Mouse (Mus musculus) leukemia stem cell, adult 10-12 weeks (primary cell): Measurements from ENCODE around the gene Ltbp1. TPM values are rescaled to one million over a fixed set of nuclear protein-coding genes. Genes with fewer than 3 reads are reported as not detected.

ENCODE experiments used
- polyA plus RNA-seq: library from polyadenylated mRNA; stranded (reverse); fragments of >175 nt; gene quantifications from 2 replicates; pipeline ENCODE4 v1.2.3, GENCODE M21; 2012; ENCODE audit warnings: low replicate concordance

Ltbp1 gene
- polyA plus RNA-seq = 2.2 and 2.6 TPM in 2 replicates

DNA sequence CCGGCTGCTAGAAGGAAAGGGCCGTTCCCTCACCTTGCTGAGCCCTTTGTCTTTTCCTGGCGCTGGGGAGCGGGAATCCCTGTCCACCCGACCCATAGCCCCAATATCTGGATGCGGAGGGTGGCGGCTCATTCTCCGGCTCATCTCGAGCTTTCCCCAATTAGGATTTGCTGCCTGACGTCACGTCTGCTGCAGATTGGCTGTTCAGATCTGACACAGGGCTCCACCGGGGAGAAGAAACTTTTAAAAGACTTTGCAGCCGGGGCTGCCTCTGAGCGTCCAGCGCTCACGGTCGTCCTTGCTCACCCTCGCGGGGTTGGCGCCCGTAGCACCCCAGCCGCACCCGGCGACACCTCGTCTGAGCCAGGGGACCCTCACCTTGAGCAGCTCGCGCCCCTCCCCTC lies at the start of gene Ltbp1:
TSS of gene Ltbp1 (plus strand) at position 288 of the 404 bp plus-strand sequence.

DNA sequence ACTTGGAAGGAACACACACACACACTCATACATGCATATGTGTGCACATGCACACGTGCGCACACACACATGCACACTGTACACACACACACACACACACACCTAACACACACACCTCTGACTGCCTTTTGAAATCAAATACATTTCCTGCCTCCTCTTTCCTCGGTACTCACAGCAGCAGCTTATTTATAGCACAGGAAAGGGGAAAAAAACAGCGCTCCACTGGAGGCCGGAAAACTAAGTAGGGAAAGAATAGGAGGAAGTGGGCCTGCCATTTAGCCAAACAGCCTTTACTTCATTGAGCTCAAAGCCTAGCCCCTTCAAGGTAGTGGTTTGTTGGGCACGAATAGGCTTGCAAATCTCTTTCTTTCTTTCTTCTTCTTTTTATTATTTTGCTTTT lies 430.2 kb downstream of the Ltbp1 start, which contains the start of gene Rasgrp3:
TSS of gene Rasgrp3 (plus strand) at position 298 of the 400 bp plus-strand sequence.

